Mouse (Mus musculus): ENCODE measurements around the gene Gk5.

- TF ChIP-seq FLI1 (IDR thresholded peaks at IDR 0.05; ENCODE audit: low read length) (no peak), GATA1 (IDR thresholded peaks at IDR 0.05; ENCODE audit: borderline replicate concordance, low read length) (no peak)
Observed at GRCm38 (mm10) chr9:96142499-96142898, 23.3 kb downstream of the Gk5 start.

Measured in megakaryocyte, embryonic 14.5 days (primary cell).